Mouse (Mus musculus): ENCODE measurements around the gene Zfp622. TPM values are rescaled to one million over a fixed set of nuclear protein-coding genes. Genes with fewer than 3 reads are reported as not detected.

The Zfp622 gene
- 34.4 and 37.2 TPM in 2 replicates for polyA plus RNA-seq (2014; fragmentation: Nextera tagmentation; extraction: Ambion mirVana)

- WGBS: under 1% methylated on average over 57 of the region's 57 CpGs
- H3K27ac ChIP-seq (replicated peaks; ENCODE audit: low read depth, low read length): peak within 1 kb of the TSS; percentile 60
- peaks cover 9% of the 10 kb centered on the region; the same call in 1 of the 2 replicates for H3K4me1 ChIP-seq (ENCODE audit: control insufficient read depth, insufficient read depth, low read length)
- ATAC-seq (ENCODE audit: insufficient number of reproducible peaks, low FRiP score, low TSS enrichment, low read depth): peak; percentile 96
- H3K4me2 ChIP-seq (ENCODE audit: low read depth, severe bottlenecking): peak within 1 kb of the TSS; percentile 88
- H3K36me3 ChIP-seq (ENCODE audit: control insufficient read depth, insufficient read depth, low read length): 0 out of 2 replicates have a peak, but pooled peaks cover 2% of the 10 kb centered on the region
- DNase-seq (ENCODE audit: low spot score): peak; percentile 95
- H3K9me3 ChIP-seq (ENCODE audit: control insufficient read depth, low read length): no peaks in the 10 kb centered on the region
- peak within 1 kb of the TSS; percentile 95 for H3K4me3 ChIP-seq (ENCODE audit: low read depth, low read length)
- peak within 1 kb of the TSS; percentile 84 for H3K9ac ChIP-seq (ENCODE audit: low read length)
- no peaks in the 10 kb centered on the region for H3K27me3 ChIP-seq (ENCODE audit: control insufficient read depth, insufficient read depth, low read length)
These were observed at the start of gene Zfp622 for GRCm38 (mm10) chr15:25984067-25984733. Gene Zfp622, plus strand, starts transcription at chr15:25984366.

GRCm38 (mm10) chr15:25934411-25934810, 49.8 kb upstream of the Zfp622 start:
- Histone ChIP-seq H3K4me2 (ENCODE audit: low read depth, severe bottlenecking) (no peak overlapping the region), H3K36me3 (ENCODE audit: control insufficient read depth, insufficient read depth, low read length) (no peaks in the 10 kb centered on the region), H3K4me1 (ENCODE audit: control insufficient read depth, insufficient read depth, low read length) (0 out of 2 replicates have a peak, but pooled peaks cover 2% of the 10 kb centered on the region), H3K9me3 (ENCODE audit: control insufficient read depth, low read length) (no peaks in the 10 kb centered on the region), H3K9ac (ENCODE audit: low read length) (no peak overlapping the region), H3K27ac (replicated peaks; ENCODE audit: low read depth, low read length) (no peak overlapping the region), H3K27me3 (ENCODE audit: control insufficient read depth, insufficient read depth, low read length) (no peaks in the 10 kb centered on the region), H3K4me3 (ENCODE audit: low read depth, low read length) (no peak overlapping the region)
- no peak for ATAC-seq (ENCODE audit: insufficient number of reproducible peaks, low FRiP score, low TSS enrichment, low read depth)
- DNase-seq (ENCODE audit: low spot score): no peak
- 75% methylated on average over 7 of the region's 7 CpGs for WGBS

- H3K9ac ChIP-seq (ENCODE audit: low read length): no peak overlapping the region
- no peak overlapping the region for H3K4me3 ChIP-seq (ENCODE audit: low read depth, low read length)
- 91% methylated on average over 7 of the region's 7 CpGs for WGBS
- H3K27ac ChIP-seq (replicated peaks; ENCODE audit: low read depth, low read length): no peak overlapping the region
- no peaks in the 10 kb centered on the region for H3K27me3 ChIP-seq (ENCODE audit: control insufficient read depth, insufficient read depth, low read length)
- H3K9me3 ChIP-seq (ENCODE audit: control insufficient read depth, low read length): no peaks in the 10 kb centered on the region
- H3K4me2 ChIP-seq (ENCODE audit: low read depth, severe bottlenecking): no peak overlapping the region
- H3K36me3 ChIP-seq (ENCODE audit: control insufficient read depth, insufficient read depth, low read length): no peaks in the 10 kb centered on the region
- ATAC-seq (ENCODE audit: insufficient number of reproducible peaks, low FRiP score, low TSS enrichment, low read depth) (no peak), DNase-seq (ENCODE audit: low spot score) (no peak)
- no peaks in the 10 kb centered on the region for H3K4me1 ChIP-seq (ENCODE audit: control insufficient read depth, insufficient read depth, low read length)
These were observed 45.7 kb upstream of the Zfp622 start for GRCm38 (mm10) chr15:25938496-25938895.

- no peaks in the 10 kb centered on the region for H3K27me3 ChIP-seq (ENCODE audit: control insufficient read depth, insufficient read depth, low read length)
- H3K9ac ChIP-seq (ENCODE audit: low read length): no peak overlapping the region
- no peak overlapping the region for H3K27ac ChIP-seq (replicated peaks; ENCODE audit: low read depth, low read length)
- H3K4me3 ChIP-seq (ENCODE audit: low read depth, low read length): no peak overlapping the region
- DNase-seq (ENCODE audit: low spot score) (no peak), ATAC-seq (ENCODE audit: insufficient number of reproducible peaks, low FRiP score, low TSS enrichment, low read depth) (no peak)
- WGBS: 38% methylated on average over 24 of the region's 24 CpGs
- peak overlapping the region; percentile 1; the same call in 1 of the 2 replicates for H3K4me2 ChIP-seq (ENCODE audit: low read depth, severe bottlenecking)
- H3K36me3 ChIP-seq (ENCODE audit: control insufficient read depth, insufficient read depth, low read length): no peaks in the 10 kb centered on the region
- H3K4me1 ChIP-seq (ENCODE audit: control insufficient read depth, insufficient read depth, low read length): no peaks in the 10 kb centered on the region
- H3K9me3 ChIP-seq (ENCODE audit: control insufficient read depth, low read length): no peaks in the 10 kb centered on the region
These were observed 43.5 kb upstream of the Zfp622 start for GRCm38 (mm10) chr15:25940397-25941377.

GRCm38 (mm10) chr15:25941514-25941913, 42.7 kb upstream of the Zfp622 start:
- Histone ChIP-seq H3K27me3 (ENCODE audit: control insufficient read depth, insufficient read depth, low read length) (no peaks in the 10 kb centered on the region), H3K4me1 (ENCODE audit: control insufficient read depth, insufficient read depth, low read length) (no peaks in the 10 kb centered on the region), H3K4me3 (ENCODE audit: low read depth, low read length) (no peak overlapping the region), H3K27ac (replicated peaks; ENCODE audit: low read depth, low read length) (no peak overlapping the region), H3K9ac (ENCODE audit: low read length) (no peak overlapping the region), H3K4me2 (ENCODE audit: low read depth, severe bottlenecking) (no peak overlapping the region), H3K9me3 (ENCODE audit: control insufficient read depth, low read length) (no peaks in the 10 kb centered on the region), H3K36me3 (ENCODE audit: control insufficient read depth, insufficient read depth, low read length) (no peaks in the 10 kb centered on the region)
- WGBS: 86% methylated on average over 11 of the region's 11 CpGs
- DNase-seq (ENCODE audit: low spot score): no peak
- ATAC-seq (ENCODE audit: insufficient number of reproducible peaks, low FRiP score, low TSS enrichment, low read depth): no peak

- H3K27me3 ChIP-seq (ENCODE audit: control insufficient read depth, insufficient read depth, low read length): no peaks in the 10 kb centered on the region
- ATAC-seq (ENCODE audit: insufficient number of reproducible peaks, low FRiP score, low TSS enrichment, low read depth) (no peak), DNase-seq (ENCODE audit: low spot score) (no peak)
- H3K4me1 ChIP-seq (ENCODE audit: control insufficient read depth, insufficient read depth, low read length): no peaks in the 10 kb centered on the region
- no peaks in the 10 kb centered on the region for H3K9me3 ChIP-seq (ENCODE audit: control insufficient read depth, low read length)
- 80% methylated on average over 4 of the region's 4 CpGs for WGBS
- no peaks in the 10 kb centered on the region for H3K36me3 ChIP-seq (ENCODE audit: control insufficient read depth, insufficient read depth, low read length)
- H3K27ac ChIP-seq (replicated peaks; ENCODE audit: low read depth, low read length): no peak overlapping the region
- no peak overlapping the region for H3K4me3 ChIP-seq (ENCODE audit: low read depth, low read length)
- no peak overlapping the region for H3K4me2 ChIP-seq (ENCODE audit: low read depth, severe bottlenecking)
- no peak overlapping the region for H3K9ac ChIP-seq (ENCODE audit: low read length)
These were observed 41.8 kb upstream of the Zfp622 start for GRCm38 (mm10) chr15:25942415-25942814.

- ATAC-seq (ENCODE audit: insufficient number of reproducible peaks, low FRiP score, low TSS enrichment, low read depth) (no peak), DNase-seq (ENCODE audit: low spot score) (no peak)
- no peak overlapping the region for H3K4me2 ChIP-seq (ENCODE audit: low read depth, severe bottlenecking)
- no peak overlapping the region for H3K27ac ChIP-seq (replicated peaks; ENCODE audit: low read depth, low read length)
- WGBS: 88% methylated on average over 15 of the region's 15 CpGs
- H3K27me3 ChIP-seq (ENCODE audit: control insufficient read depth, insufficient read depth, low read length): no peaks in the 10 kb centered on the region
- no peaks in the 10 kb centered on the region for H3K9me3 ChIP-seq (ENCODE audit: control insufficient read depth, low read length)
- no peak overlapping the region for H3K9ac ChIP-seq (ENCODE audit: low read length)
- H3K4me3 ChIP-seq (ENCODE audit: low read depth, low read length): no peak overlapping the region
- no peaks in the 10 kb centered on the region for H3K36me3 ChIP-seq (ENCODE audit: control insufficient read depth, insufficient read depth, low read length)
- no peaks in the 10 kb centered on the region for H3K4me1 ChIP-seq (ENCODE audit: control insufficient read depth, insufficient read depth, low read length)
These were observed 40.6 kb upstream of the Zfp622 start for GRCm38 (mm10) chr15:25943386-25944137.

- ATAC-seq (ENCODE audit: insufficient number of reproducible peaks, low FRiP score, low TSS enrichment, low read depth): no peak
- H3K4me2 ChIP-seq (ENCODE audit: low read depth, severe bottlenecking): no peak overlapping the region
- no peak for DNase-seq (ENCODE audit: low spot score)
- H3K4me1 ChIP-seq (ENCODE audit: control insufficient read depth, insufficient read depth, low read length): no peaks in the 10 kb centered on the region
- H3K4me3 ChIP-seq (ENCODE audit: low read depth, low read length): no peak overlapping the region
- 72% methylated on average over 8 of the region's 8 CpGs for WGBS
- H3K27me3 ChIP-seq (ENCODE audit: control insufficient read depth, insufficient read depth, low read length): no peaks in the 10 kb centered on the region
- no peak overlapping the region for H3K27ac ChIP-seq (replicated peaks; ENCODE audit: low read depth, low read length)
- H3K36me3 ChIP-seq (ENCODE audit: control insufficient read depth, insufficient read depth, low read length): no peaks in the 10 kb centered on the region
- H3K9ac ChIP-seq (ENCODE audit: low read length): no peak overlapping the region
- H3K9me3 ChIP-seq (ENCODE audit: control insufficient read depth, low read length): no peaks in the 10 kb centered on the region
These were observed 38.9 kb upstream of the Zfp622 start for GRCm38 (mm10) chr15:25945224-25945623.
